8 mouse cellular contexts compared by ENCODE assay signal in genomic region chr10:19933511-19934383, GRCm38 (mm10). TPM values are rescaled to one million over a fixed set of nuclear protein-coding genes. Genes with fewer than 3 reads are reported as not detected.
DNase-seq lines count a peak whose midpoint lies in the region; ATAC-seq and TF ChIP-seq lines count a peak whose summit lies in the region.

No protein-coding gene starts in this region.

- ATAC-seq in forebrain, embryonic 12.5 days (ENCODE audit: low FRiP score) = peak; percentile 86
- peak; percentile 89 for ATAC-seq in heart, embryonic 16.5 days (replicated peaks; ENCODE audit: extremely low read depth, insufficient read depth, low FRiP score)
- peak; percentile 86 for ATAC-seq in liver, embryonic 13.5 days (ENCODE audit: low read depth)

- WGBS in bone marrow, adult 2 months = under 1% methylated on average over 94 of the region's 97 CpGs
- WGBS in forebrain, embryonic 12.5 days = under 1% methylated on average over 67 of the region's 97 CpGs
- under 1% methylated on average over 80 of the region's 97 CpGs for WGBS in heart, embryonic 16.5 days
- under 1% methylated on average over 89 of the region's 97 CpGs for WGBS in liver, embryonic 13.5 days (ENCODE audit: insufficient replicate concordance)

- H3K27ac ChIP-seq in bone marrow, adult 2 months (ENCODE audit: control insufficient read depth, insufficient read depth, low read depth, low read length, poor library complexity) = peak overlapping the region; percentile 89
- peak overlapping the region; percentile 56; the same call in 1 of the 2 replicates for H3K27ac ChIP-seq in forebrain, embryonic 12.5 days
- H3K27ac ChIP-seq in heart, embryonic 16.5 days (ENCODE audit: low read length) = peak overlapping the region; percentile 95
- peak overlapping the region; percentile 41; the same call in 1 of the 2 replicates for H3K27ac ChIP-seq in liver, embryonic 13.5 days

- no peaks in the 10 kb centered on the region for H3K36me3 ChIP-seq in forebrain, embryonic 12.5 days (replicated peaks)
- H3K36me3 ChIP-seq in heart, embryonic 16.5 days (ENCODE audit: control insufficient read depth, insufficient read depth) = no peaks in the 10 kb centered on the region
- H3K36me3 ChIP-seq in liver, embryonic 13.5 days = no peaks in the 10 kb centered on the region

- H3K4me2 ChIP-seq in forebrain, embryonic 12.5 days = peak overlapping the region; percentile 96
- H3K4me2 ChIP-seq in heart, embryonic 16.5 days (ENCODE audit: low read depth, low read length) = peak overlapping the region; percentile 97
- H3K4me2 ChIP-seq in liver, embryonic 13.5 days = peak overlapping the region; percentile 88

- H3K4me1 ChIP-seq in bone marrow, adult 2 months (ENCODE audit: control insufficient read depth, insufficient read depth, low read length) = peaks cover 3% of the 10 kb centered on the region; the same call in 1 of the 2 replicates
- H3K4me1 ChIP-seq in forebrain, embryonic 12.5 days = peaks cover 14% of the 10 kb centered on the region
- peaks cover 14% of the 10 kb centered on the region for H3K4me1 ChIP-seq in heart, embryonic 16.5 days (ENCODE audit: control insufficient read depth, insufficient read depth, low read length)
- H3K4me1 ChIP-seq in liver, embryonic 13.5 days (replicated peaks) = peaks cover 33% of the 10 kb centered on the region

- no peaks in the 10 kb centered on the region for H3K9me3 ChIP-seq in forebrain, embryonic 12.5 days
- H3K9me3 ChIP-seq in heart, embryonic 16.5 days (replicated peaks; ENCODE audit: control insufficient read depth, low read length) = no peaks in the 10 kb centered on the region
- H3K9me3 ChIP-seq in liver, embryonic 13.5 days (replicated peaks) = no peaks in the 10 kb centered on the region

- peak; percentile 37; the same call in 1 of the 2 replicates for TF ChIP-seq CTCF in bone marrow, adult 2 months (IDR thresholded peaks at IDR 0.05; ENCODE audit: control insufficient read depth, insufficient read depth, low read length)

- TF ChIP-seq POLR2A in bone marrow, adult 2 months (IDR thresholded peaks at IDR 0.05; ENCODE audit: borderline replicate concordance, control insufficient read depth, low read depth, low read length) = 0 out of 2 replicates have a peak, but pooled peaks have one; percentile 6

- peaks cover 56% of the 10 kb centered on the region for H3K27me3 ChIP-seq in forebrain, embryonic 12.5 days
- H3K27me3 ChIP-seq in heart, embryonic 16.5 days (ENCODE audit: control insufficient read depth, insufficient read depth, low read length) = no peaks in the 10 kb centered on the region
- H3K27me3 ChIP-seq in liver, embryonic 13.5 days = peaks cover 42% of the 10 kb centered on the region

- H3K4me3 ChIP-seq in bone marrow, adult 2 months (replicated peaks; ENCODE audit: control insufficient read depth, low read depth, low read length) = peak overlapping the region; percentile 94
- H3K4me3 ChIP-seq in forebrain, embryonic 12.5 days (replicated peaks) = peak overlapping the region; percentile 76
- peak overlapping the region; percentile 90 for H3K4me3 ChIP-seq in heart, embryonic 16.5 days (ENCODE audit: low read length)
- peak overlapping the region; percentile 69 for H3K4me3 ChIP-seq in liver, embryonic 13.5 days (replicated peaks)

- peak overlapping the region; percentile 73 for H3K9ac ChIP-seq in forebrain, embryonic 12.5 days
- peak overlapping the region; percentile 91 for H3K9ac ChIP-seq in heart, embryonic 16.5 days (ENCODE audit: low read length)
- H3K9ac ChIP-seq in liver, embryonic 13.5 days = peak overlapping the region; percentile 71

- peak; percentile 88 for DNase-seq in 416B (ENCODE audit: low read depth)
- DNase-seq in kidney, postnatal 25 days = peak; percentile 85 to 94
- DNase-seq in liver, embryonic 13.5 days = peak; percentile 40
- peak; percentile 87 for DNase-seq in naive thymus-derived CD4-positive, alpha-beta T cell, adult 2 months (ENCODE audit: low read depth)
- DNase-seq in spleen, postnatal 4 days (ENCODE audit: low spot score in 2 of 2) = peak; percentile 73 to 88

RNA-seq across cellular contexts. Expression of gene Map3k5, which starts 0.5 kb away (rescaled TPM):
- 11.2 and 27.0 TPM in 2 replicates for polyA plus RNA-seq in bone marrow, adult 2 months (2011; ENCODE audit: insufficient read depth, insufficient read length, low replicate concordance, missing spikeins)
- polyA plus RNA-seq in forebrain, embryonic 12.5 days (2016; fragmentation: Nextera tagmentation; extraction: Ambion mirVana) = 0.35 and 0.64 TPM in 2 replicates
- polyA plus RNA-seq in heart, embryonic 16.5 days (2015; fragmentation: Nextera tagmentation; extraction: Ambion mirVana) = 2.8 and 3.0 TPM in 2 replicates
- polyA plus RNA-seq in liver, embryonic 13.5 days (2015; fragmentation: Nextera tagmentation; extraction: Ambion mirVana) = 0.71 and 0.78 TPM in 2 replicates

RNA-seq across cellular contexts. Expression of gene Pex7, which starts 26.3 kb away (rescaled TPM):
- polyA plus RNA-seq in bone marrow, adult 2 months (2011; ENCODE audit: insufficient read depth, insufficient read length, low replicate concordance, missing spikeins) = 8.6 and 19.1 TPM in 2 replicates
- 25.4 and 26.0 TPM in 2 replicates for polyA plus RNA-seq in forebrain, embryonic 12.5 days (2016; fragmentation: Nextera tagmentation; extraction: Ambion mirVana)
- polyA plus RNA-seq in heart, embryonic 16.5 days (2015; fragmentation: Nextera tagmentation; extraction: Ambion mirVana) = 38.6 and 41.4 TPM in 2 replicates
- polyA plus RNA-seq in liver, embryonic 13.5 days (2015; fragmentation: Nextera tagmentation; extraction: Ambion mirVana) = 28.0 and 28.2 TPM in 2 replicates

Comparison
In these comparisons a context has a peak if more than half of its experiments do, and no peak if none do; other contexts are left out.
1. Peak in every context shown above with its lines: DNase-seq, ATAC-seq, H3K4me3 ChIP-seq and H3K27ac ChIP-seq.
2. H3K27ac ChIP-seq: peak in every context shown above with its lines; median percentile 95 in heart, embryonic 16.5 days; 89 in bone marrow, adult 2 months; 56 in forebrain, embryonic 12.5 days; 41 in liver, embryonic 13.5 days.